Mouse (Mus musculus): ENCODE data around the gene Adat3. TPM values are rescaled to one million over a fixed set of nuclear protein-coding genes. Genes with fewer than 3 reads are reported as not detected.
A peak's percentile ranks its signal among the peaks of the same experiment; 100 is the strongest.
"Not testable (repeated sequence)": the region's sequence is repeated elsewhere in the genome, so short reads cannot be mapped to it uniquely, and the experiment has no call there.

The Adat3 gene
- total RNA-seq, 2 experiments from 2014 or later, result 3.8 to 4.5 TPM

DNA sequence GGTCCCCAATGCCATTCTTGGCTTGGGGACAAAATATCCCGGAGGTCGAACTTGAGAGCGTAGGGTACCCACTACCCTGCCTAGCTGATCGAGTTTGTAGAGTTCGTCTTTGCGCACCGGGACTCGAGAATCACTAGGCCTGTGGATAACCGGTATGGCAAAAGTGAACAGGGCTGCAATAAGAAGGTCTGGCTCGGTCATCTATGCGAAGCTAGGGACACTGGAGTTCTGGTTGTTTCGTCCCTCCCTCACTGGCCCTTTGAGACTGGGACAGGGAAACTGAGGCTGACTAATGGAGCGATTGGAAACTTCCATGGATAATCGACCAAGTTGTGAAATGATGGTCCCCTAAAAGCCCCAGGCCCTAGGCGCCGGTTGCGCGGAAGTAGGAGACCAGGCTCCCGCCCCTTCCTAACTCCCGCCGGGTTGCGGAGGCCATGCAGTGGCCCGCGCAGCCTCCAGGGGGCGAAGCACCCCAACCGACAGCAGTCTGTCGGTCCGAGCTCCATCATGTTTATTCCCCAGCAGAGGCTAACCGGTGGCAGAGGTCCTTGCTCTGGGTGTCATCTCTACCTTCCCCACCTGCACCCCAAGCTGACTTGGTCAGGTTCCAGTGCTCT, 24.4 kb upstream of the Adat3 start:
- peak; percentile 62 to 68 for DNase-seq

DNA sequence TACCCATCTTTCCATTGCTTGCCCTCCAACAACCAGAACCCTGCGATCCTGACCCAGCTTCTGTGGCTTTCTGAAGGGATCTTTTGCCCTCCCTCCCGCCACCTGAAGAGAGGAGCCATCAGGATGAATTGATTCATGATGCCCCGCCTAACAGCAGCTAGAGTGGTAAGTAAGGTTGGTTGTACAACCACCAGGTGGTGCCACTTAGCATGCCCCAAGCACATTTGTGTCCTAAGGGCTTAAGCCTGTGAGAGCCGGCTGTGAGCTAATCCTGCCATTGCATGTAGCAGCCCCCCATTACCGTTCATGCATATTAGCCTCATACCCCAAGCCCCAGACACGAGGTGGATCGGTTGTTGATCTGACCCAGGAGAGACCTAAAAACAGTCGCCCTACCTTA, 23.8 kb upstream of the Adat3 start:
- DNase-seq, result no peak

DNA sequence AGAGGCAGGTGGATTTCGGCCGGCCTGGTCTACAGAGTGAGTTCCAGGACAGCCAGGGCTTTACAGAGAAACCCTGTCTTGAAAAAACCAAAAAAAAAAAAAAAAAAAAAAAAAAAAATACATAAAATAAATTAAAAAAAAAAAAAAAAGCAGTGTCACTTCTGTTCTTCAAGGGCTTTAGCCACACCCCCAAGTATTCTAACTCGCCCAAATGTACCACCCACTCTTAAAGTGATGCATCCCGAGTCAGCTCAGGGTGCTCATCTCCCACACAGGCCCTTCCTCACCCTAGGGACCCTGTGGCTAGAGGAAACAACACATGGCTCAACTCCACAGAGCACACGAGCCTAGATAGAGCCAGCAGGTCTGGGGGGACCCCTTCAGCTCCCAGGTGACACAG, 19.6 kb upstream of the Adat3 start:
- DNase-seq, result peak in 1 of 2 experiments; percentile 4

DNA sequence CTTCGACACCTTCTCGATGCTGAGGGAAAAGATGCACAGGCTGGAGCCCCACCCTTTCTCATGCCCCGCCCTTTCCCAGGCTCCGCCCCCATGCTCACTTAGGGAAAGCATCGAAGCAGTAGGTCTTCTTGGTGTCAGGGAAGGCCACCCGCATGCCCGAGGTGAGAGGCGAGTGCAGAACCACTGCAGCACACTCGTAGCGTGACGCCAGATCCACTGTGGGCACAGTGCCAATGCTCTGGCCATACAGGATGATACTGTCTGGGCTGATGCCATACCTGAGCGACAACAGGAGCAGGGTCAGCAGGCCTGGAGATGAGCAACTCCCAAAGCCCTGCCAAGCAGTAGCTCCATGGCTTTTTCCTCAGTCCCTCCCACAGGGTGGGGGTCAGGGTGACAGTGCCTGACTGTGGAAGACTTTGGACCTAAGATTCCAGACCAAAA, 18.6 kb upstream of the Adat3 start:
- DNase-seq, result peak in 1 of 2 experiments; percentile 2

GRCm38 (mm10) chr10:80584642-80585552, 17.8 kb upstream of the Adat3 start:
- DNase-seq, result peak in 1 of 2 experiments; percentile 4

GRCm38 (mm10) chr10:80585581-80585980, 17.1 kb upstream of the Adat3 start:
- no peak for DNase-seq

DNA sequence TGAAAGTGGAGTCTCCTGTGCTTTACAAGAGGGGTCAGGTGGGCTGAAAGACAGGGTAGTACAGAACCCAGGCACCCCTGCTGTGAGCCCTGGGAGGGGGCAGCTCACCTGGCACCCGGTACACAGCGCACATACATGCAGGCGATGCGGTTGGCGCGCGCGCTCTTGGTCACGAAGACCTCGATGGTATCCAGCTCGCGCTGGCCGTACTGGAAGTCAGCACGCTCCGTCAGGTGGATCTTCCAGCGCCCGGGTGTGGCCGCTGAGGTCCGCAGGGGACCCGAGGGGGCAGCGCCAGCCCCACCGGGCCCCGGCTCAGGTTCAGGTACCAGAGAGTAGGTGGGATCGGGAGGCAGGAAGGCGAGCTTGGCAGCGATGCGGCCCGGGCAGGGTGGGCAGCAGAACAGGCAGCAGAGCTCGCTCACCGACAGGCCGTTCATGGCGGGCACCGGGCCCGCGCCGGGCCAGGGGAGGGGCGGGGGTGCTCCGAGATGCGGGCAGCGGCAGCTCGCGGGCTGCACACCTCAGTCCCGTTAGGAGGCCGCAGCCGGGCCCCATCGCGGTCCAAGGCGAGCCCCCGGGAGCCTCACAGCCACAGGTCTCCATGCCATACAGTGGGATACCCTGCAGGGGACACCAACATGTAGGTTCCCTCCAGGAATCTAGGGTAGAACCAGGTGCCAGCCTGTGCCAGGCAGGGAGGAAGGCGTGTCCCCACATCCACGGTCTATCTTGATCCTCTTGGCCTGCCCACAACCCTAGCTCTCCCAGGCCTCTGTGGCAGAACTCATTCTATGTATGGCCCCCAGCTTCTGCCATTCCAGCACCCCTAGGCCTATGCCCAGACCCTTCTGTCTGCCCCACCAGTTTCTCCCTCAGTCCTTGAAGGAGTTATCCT, 16.0 kb upstream of the Adat3 start:
- DNase-seq, result no peak

GRCm38 (mm10) chr10:80587305-80587657, 15.4 kb upstream of the Adat3 start:
- DNase-seq, result no peak

DNA sequence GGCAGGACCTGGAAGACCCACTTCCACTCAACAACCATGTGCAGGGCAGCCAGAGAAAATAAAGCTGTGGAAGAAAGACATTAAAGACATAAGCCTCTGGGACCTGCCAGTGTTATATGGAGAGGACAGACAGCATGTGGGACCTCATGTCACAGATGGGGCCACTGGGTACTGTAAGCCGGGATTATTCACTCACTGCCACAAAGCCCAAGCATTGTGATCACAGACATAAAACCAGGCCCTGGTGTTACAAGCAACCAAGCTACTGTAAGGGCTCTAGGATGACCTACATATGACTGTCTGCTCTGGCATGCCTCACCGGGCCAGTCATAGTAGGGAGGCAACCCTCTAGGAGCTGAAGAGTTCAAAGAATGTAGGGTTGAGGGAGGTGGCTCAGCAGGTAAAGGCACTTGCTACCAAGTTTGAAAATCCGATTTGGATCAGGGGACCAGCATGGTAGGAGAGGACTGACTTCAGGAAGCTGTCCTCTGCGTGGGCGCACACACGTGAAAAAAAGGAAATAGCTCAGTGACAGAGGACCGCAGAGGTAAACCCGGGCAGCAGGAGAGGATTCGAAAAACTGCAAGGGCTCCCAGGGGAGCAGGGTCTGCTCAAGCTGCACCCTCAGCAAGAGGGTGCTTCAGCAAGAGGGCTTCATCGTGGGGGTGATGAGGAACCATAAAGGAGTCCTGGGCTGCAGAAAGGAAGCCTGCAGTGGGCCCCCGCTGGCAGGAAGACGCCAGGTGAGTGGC, 13.4 kb upstream of the Adat3 start:
- DNase-seq, result no peak

GRCm38 (mm10) chr10:80589879-80590854, 12.5 kb upstream of the Adat3 start, which contains the start of gene Abhd17a:
Abhd17a (minus strand) TSS chr10:80590341.
- peak; percentile 92 to 93 for DNase-seq

DNA sequence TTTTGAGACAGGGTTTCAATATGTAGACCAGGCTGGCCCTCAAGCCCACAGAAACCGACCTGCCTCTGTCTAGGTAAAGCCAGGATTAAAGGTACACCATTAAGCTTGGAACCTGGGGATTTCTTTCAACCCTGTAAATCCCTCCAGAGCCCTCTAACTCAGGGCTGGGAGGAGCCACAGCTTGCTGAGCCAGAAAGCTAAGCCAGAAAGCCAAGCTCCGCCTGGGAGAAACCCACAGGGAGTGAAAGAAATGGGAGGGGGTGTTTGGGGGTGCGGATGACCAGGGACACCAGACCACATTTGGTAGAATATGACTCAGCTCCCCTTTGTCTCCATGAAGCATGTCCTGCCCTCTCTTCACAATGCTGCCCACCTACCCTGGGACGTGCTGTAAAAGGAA, 6.4 kb upstream of the Adat3 start:
- DNase-seq, result no peak

DNA sequence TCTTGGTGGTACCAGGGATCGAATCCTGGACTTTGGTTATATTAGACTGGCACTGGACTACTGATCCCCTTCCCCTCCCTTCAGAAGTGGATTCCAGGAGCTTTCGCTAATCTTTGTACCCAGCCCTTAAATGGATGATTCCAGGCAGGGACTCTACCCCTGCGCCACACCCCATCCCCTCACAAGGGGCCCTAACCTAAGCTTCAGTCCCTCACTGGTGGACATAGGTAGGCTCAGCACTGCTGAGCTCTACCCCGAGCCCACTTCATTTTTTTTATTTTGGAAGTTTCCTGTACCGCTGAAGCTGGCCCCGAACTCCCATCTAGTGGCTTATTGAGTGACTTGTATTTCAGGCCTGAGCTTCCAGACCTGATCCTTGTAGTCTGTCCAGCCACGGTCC, 684 bp downstream of the Adat3 start:
- no peak for DNase-seq

DNA sequence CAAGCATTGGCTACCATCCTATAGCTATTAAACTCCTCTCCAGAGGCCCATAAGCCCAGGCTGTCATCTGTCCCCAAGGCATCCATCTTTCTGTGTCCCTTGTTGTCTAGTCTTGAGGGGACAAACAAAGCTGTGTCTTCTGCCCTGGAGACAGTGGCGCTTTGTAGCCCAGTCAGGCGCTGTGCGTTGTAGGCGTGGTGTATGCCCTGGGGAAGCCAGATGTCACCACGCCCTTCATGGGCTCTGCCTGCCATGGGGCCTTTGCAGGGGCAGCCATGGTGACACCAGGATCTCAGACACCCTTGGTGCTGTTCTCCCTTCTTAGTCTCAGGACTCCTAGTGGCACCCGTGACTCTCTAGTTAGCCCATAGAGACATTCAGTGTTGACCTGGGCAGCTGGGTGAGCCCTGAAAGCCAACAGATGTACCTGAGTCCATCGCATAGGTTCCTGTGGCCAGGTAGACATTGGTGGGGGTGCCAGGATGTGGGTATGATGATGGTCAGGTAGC, 1.4 kb downstream of the Adat3 start:
- no peak for DNase-seq

- no peak for DNase-seq
Measured at GRCm38 (mm10) chr10:80604988-80605387, 2.3 kb downstream of the Adat3 start.

DNA sequence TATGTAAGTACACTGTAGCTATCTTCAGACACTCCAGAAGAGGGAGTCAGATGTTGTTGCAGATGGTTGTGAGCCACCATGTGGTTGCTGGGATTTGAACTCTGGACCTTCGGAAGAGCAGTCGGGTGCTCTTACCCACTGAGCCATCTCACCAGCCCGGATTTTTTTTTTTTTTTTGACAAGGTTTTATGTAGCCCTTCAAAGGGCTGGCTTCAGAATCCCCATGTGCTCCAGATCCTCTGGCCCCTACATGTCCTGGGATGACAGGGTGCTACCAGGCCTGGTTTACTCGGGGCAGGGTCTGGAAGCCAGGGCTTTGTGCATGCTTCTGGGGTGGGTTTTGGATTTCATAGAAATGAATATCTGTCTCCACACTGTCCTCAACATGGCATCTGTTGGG, 3.0 kb downstream of the Adat3 start, which contains the start of gene Gm49322:
Gene Gm49322, plus strand, starts transcription at position 301 of the 400 bp plus-strand sequence.
- DNase-seq, result not testable (repeated sequence)

DNA sequence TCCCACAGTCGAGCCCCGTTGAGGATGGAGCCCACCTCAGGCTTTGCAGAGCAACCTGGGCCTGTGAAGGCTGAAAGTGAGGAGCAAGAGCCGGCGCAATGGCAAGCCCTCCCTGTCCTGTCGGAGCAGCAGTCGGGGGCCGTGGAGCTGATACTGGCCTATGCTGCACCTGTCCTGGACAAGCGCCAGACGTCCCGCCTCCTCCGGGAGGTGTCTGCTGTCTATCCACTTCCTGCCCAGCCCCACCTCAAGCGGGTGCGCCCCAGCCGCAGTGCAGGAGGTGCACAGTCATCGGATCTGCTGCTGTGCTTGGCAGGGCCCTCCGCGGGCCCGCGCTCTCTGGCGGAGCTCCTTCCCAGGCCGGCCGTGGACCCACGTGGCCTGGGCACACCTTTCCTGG, 3.6 kb downstream of the Adat3 start:
- no peak for DNase-seq

DNA sequence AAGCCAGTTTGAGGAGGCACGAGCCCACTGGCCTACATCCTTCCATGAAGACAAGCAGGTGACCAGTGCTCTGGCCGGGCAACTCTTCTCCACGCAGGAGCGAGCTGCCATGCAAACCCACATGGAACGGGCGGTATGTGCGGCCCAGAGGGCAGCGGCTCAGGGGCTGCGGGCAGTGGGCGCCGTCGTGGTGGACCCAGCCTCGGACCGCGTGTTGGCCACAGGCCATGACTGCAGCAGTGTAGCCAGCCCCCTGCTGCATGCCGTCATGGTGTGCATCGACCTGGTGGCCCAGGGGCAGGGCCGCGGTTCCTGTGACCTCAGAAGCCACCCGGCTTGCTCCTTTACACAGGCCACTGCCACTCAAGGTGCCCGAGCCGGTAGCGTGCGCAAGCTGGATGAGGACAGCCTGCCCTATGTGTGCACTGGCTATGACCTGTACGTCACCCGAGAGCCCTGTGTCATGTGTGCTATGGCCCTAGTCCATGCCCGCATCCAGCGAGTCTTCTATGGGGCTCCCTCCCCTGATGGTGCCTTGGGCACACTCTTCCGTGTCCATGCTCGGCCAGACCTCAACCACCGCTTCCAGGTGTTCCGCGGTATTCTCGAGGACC, 4.2 kb downstream of the Adat3 start:
- DNase-seq, result no peak

- DNase-seq, result no peak
Measured at GRCm38 (mm10) chr10:80608435-80608834, 5.8 kb downstream of the Adat3 start.

DNA sequence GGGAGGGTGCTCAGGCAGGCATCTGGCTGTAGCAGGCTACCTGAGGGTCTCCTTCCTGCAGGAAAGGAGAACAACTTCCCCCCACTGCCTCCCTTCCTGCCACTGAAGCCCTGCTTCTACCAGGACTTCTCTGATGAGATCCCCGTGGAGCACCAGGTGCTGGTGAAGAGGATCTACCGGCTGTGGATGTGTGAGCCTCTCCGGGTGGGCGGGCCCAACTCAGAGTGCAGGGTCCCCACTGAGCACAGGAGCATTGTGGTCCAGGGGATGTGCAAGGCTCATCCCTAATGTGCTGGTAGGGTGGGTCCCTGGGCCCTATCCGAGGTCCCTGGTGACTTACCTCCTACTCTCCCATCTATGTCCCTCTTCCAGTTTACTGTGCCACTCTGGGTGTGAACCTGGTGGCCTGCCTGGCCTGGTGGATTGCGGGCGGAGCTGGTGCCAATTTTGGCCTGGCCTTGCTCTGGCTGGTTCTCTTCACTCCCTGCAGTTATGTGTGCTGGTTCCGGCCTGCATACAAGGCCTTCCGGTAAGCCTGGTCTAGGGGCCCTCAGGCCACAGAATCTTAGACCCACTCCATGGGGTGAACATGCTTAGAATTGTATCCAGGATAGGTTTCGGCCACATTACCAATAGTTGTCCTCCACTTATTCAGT, 6.7 kb downstream of the Adat3 start:
- DNase-seq, result no peak
